Mouse (Mus musculus) adipose tissue, adult 10 weeks (tissue): ENCODE measurements around the gene Zdhhc7. TPM values are rescaled to one million over a fixed set of nuclear protein-coding genes. Genes with fewer than 3 reads are reported as not detected.

Experiments used
- polyA plus RNA-seq: library from polyadenylated mRNA; stranded (reverse); fragments of 350-450 nt; fragmentation: Illumina TruSeq; extraction: RNeasy Lipid Tissue Mini Kit (QIAGEN cat#74804); gene quantifications from one replicate; pipeline ENCODE4 v1.2.3, GENCODE M21; 2014; ENCODE audit warnings: low read depth, low replicate concordance

The Zdhhc7 gene
- polyA plus RNA-seq = 24.4 TPM

DNA sequence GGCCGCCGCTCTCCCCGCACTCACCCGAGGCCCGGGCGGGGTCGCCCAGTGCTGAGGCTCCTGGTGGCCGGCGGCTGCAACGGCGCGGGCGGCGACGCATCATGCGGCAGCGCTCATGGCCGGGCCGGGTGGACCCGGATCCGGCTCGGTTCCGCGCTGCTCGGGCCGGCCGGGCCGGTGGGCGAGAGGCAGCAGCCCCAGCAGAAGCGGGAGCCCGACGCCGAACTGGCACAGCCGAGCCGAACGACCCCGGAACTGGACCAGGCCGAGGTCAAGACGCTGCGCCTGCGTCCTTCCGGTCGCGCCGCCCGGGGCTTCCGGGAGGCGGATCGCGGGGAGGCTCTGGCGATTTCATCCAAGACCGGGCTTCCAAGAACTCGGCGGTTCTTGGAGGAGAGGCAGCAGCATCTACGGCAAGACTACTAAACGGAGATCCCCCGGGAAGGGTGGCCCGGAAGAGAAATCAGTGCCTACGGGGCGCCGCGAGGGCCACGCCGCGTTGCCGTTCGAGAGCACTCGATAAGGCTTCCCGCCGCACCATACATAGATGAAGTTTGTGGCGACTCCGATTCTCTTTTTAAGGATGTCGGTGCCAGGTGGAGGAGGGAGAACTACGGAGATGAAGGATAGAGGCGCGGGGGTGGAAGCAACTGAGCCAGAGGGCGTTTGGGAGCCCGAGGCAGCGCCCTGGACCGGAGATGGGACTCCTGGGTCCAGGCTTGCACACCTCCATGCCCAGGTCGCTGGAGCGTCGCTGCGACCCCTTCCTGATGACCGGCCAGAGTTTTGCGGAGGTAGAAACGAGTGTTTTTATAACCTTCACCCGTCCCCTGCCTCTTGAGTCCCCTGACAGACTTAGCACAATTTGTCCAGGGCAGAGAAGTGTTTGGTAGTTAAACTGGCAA lies at the start of gene Zdhhc7:
Zdhhc7 (minus strand) TSS at position 415 of the 905 bp plus-strand sequence.

DNA sequence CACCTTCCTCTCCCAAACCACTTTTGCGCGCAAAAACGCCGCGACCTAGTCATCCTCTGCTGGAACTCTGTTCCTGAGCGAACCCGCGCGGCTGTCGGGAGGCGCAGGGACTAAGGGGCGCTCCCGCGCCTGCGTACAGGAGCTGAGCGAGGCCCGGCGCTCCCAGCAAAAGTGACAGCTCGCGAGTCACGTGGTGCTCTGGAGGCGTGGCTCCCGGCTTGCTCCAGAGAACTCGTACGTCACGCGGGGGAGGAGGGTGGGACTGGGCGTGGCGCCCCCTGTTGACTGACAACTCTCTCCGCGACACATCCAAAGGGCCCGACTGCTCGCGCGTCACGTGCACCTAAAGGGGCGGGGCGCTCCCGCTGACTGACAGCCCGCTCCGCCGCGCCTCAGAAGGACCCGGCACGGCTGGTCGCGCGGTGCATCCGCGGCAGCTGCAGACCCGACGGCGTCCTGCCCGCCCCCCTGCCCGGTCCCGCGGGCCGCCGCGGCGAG lies 12.5 kb upstream of the Zdhhc7 start, which contains the start of gene 6430548M08Rik:
6430548M08Rik (plus strand) TSS at position 395 of the 498 bp plus-strand sequence.

Other genes starting within 250 kb of the Zdhhc7 start
- 8.4 TPM for gene Klhl36, start 239.2 kb downstream of the Zdhhc7 start, polyA plus RNA-seq
- gene Usp10, start 191.1 kb downstream of the Zdhhc7 start, polyA plus RNA-seq = 57.4 TPM
- gene Gm20388, start 190.6 kb downstream of the Zdhhc7 start, polyA plus RNA-seq = 37.3 TPM
- gene Crispld2, start 109.0 kb downstream of the Zdhhc7 start, polyA plus RNA-seq = 46.3 TPM
- gene 6430548M08Rik, start 12.7 kb upstream of the Zdhhc7 start, polyA plus RNA-seq = 19.9 TPM
- gene Fam92b, start 76.0 kb upstream of the Zdhhc7 start, polyA plus RNA-seq = 1.2 TPM
- gene Gse1, start 127.0 kb upstream of the Zdhhc7 start, polyA plus RNA-seq = 19.5 TPM